Mouse (Mus musculus) erythroblast, adult 5-6 weeks (primary cell): ENCODE data around the gene Slc7a8. TPM values are rescaled to one million over a fixed set of nuclear protein-coding genes. Genes with fewer than 3 reads are reported as not detected.
A peak's percentile ranks its signal among the peaks of the same experiment; 100 is the strongest.
"Not testable (repeated sequence)": the region's sequence is repeated elsewhere in the genome, so short reads cannot be mapped to it uniquely, and the experiment has no call there.

Experiments
- ATAC-seq: replicated peaks from 2 replicates; pipeline ENCODE4 v1.8.0; 2016; ENCODE audit warnings: moderate number of reproducible peaks, mild to moderate bottlenecking, moderate TSS enrichment, inconsistent platforms; ENCODE audit not compliant: poor library complexity, low FRiP score, severe bottlenecking
- total RNA-seq, 2 experiments: library from RNA; stranded (forward) in 1 of 2; stranded (reverse) in 1 of 2; fragments of 150-400 nt in 1 of 2; fragments of 200-764, 138-1000 nt in 1 of 2; gene quantifications; 2 replicates each; pipeline versions ENCODE4 v1.2.3 to v1.2.4; 2015 to 2017; ENCODE audit warnings: low replicate concordance in 2 of 2

Gene Slc7a8
- total RNA-seq, 2 experiments from 2014 or later, result 1.8 to 10.8 TPM

DNA sequence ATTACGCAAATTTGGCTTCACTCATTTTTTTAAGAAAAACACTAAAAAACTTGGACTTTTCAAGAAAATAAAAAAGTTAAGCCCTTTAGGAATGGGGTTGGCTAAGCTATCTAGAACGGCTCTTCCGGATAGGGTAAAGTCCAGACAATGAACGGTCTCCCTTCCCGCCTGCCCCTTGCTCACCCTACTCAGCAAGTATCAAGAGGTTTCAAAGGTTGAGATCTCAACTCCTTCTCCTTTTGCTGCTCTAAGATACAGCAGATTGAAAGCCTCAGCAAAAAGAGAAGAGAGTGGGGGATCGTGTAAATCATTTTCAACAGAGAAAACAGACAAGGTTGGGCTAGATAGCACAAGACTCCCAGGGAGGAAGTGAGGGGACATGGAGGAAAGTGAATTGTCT is 1.2 kb upstream of the Slc7a8 start:
- no peak for ATAC-seq

DNA sequence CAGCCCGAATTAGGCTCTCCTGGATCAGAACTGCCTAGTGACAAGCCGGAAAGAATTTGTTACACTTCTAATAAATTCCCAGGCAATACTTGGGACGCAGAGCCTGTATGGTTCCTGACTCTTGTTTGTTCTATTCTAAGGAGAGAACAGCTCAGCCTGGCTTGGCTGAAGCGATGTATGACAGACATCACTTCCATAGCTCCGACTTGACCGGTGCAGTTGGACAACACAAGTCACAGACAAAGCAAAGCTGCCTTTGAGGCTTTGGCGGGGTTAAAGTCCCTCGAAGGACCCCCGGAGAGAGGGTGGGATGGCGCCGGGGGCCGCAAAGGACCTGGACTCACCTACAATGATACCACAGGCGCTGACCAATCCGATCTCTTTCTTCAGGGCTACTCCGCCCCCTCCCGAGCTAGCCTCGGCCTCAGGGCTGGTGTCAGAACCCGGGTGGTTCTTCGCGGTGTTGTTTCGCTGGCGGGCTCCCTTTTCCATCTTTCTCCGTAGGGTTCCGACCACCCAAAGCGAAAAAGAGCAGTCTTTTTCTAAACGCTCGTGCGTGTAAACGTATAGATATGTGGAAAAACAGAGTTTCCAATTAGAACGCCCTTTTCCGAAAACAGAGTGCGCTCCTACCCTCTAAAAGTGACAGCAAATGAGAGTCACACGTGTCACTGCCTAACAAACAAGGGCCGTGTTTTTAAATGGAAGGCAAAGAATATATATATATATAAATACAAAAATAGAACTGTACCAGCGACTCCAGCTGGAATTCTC is 723 bp downstream of the Slc7a8 start:
- no peak for ATAC-seq

DNA sequence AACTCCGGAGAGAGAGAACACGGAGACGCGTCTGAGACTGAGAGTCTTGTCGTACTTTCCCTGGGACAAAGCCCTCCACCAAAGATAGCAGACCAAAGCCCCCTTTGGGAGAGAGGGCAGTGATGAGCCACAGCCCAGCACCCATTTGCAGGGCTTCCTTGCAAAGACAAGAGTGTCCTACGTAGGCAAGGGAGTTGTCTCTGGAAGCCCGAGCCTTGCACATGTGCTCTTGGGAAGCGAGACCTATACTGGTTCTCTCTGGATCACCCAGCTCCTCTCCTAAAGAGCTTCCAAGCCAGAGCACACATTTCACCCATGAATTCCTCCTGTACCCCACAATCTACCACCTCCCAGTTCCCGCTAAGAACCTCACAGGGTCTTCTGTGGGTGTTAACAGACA is 1.7 kb downstream of the Slc7a8 start:
- ATAC-seq, result no peak

DNA sequence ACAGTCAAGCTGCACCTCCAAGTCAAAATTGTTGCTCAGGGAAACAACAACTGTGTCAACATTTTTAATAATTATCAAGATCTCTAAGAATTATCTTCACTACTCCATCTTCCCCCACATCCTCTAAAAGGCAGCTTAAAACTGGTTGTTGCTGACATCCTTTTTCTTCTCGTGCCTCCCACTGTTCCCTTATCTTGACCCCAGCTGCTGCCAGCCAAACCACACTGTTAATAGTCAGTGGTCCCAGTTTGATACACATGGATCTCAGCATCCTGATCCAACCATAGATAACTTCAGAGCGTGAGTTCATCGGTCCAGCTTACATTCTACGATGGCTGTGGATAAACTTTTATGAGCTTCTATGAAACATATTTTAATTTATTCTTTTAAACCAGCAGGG is 3.9 kb downstream of the Slc7a8 start:
- ATAC-seq, result no peak

DNA sequence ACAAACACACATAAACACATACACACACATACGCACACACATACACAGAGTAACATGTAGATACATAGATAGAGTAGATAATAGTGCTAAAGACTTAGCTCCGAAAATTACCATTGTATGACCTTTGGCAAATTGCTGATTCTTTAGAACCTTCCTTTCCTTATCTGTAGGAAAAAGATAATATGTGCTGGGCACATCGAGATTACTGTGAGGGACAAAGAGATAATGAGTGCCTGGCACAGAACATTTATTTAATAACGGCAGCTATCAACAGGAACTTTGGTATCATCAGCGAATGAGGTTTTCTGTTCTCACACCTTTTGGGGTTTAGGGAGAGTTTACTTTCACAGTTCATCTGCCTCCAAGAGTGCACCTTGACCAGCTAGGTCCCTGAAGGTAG is 5.0 kb downstream of the Slc7a8 start:
- no peak for ATAC-seq

DNA sequence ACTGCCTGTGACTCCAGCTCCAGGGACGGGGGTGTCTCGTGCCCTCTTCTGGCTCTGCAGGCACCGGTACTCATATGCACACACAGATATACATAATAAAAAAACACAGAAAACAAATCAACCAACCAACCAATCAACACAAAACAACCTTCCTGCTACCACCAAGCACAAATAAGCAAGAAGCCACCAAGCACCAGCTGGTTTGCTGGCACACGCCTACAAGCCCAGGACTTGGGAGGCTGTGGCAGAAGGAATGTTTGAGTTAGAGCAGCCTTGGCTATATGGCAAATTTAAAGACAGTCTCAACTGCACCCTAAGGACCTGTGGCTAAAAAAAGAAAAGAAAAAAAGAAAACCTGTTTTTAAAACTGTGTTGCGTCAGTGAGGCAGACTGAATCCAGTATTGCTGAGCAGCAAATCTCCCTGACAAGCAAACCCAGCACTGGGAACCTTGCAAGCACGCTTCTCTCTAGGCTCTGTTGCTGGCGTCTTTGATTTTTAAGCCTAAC is 6.2 kb downstream of the Slc7a8 start:
- no peak for ATAC-seq

DNA sequence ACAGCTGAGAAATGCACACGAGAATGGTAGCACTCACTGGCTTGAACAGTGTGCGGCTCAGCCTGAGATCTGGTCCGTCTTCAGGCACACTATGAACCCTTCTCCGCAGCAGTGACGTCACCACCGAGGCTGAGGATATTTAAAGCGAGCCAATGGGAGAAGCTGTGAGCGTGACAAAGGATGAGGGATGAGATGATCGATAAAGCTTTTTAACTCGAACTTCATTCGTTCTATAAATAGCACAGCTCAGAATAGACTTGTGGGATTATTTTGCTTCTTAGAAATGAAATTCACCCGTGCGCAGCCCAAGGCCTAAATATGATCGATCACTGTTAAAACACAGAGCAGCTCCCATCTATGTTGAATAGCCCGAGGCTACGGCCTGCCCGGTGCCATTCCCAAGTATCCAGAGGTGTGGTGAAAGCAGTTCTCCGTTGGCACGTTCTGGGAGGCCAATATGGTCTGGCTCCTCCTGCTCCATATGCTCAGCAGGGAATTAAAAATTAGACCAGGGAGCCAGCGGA is 9.4 kb downstream of the Slc7a8 start:
- ATAC-seq, result no peak

DNA sequence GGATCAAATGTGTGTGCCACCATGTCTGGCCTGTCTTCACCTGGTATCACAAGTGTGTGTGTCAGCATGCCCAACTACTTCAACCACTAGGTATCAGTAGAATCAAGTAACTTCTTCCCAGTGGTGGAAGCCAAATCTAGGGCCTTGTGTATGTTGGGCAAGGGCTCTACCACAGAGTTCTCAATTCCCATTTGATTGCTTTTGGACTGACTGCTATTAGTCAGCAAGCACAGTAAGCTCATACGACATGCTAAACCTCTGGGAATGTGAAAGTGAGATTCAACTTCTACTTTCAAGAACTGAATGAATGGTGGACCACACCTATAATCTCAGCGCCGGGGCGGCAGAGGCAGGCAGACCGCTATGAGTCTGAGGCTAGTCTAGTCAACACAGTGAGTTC is 11.4 kb downstream of the Slc7a8 start:
- ATAC-seq, result 0 out of 2 replicates have a peak, but pooled peaks have one; percentile 24

DNA sequence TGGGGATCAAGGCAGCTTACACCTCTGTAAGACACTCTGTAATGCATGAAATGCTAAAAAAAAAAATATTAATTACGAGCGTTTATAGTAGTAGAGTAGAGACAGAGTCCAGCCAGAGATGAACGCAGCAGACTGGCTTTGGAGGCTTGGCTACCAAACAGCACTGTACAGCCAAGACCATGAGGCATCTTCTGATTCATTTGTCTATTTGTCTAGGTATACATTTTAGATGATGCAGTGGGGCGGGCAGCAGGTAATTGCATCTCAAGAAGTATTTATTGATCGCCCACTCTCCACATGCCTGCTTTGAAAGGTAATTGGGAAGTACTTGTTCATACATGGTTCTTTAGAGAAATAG is 12.7 kb downstream of the Slc7a8 start:
- no peak for ATAC-seq

DNA sequence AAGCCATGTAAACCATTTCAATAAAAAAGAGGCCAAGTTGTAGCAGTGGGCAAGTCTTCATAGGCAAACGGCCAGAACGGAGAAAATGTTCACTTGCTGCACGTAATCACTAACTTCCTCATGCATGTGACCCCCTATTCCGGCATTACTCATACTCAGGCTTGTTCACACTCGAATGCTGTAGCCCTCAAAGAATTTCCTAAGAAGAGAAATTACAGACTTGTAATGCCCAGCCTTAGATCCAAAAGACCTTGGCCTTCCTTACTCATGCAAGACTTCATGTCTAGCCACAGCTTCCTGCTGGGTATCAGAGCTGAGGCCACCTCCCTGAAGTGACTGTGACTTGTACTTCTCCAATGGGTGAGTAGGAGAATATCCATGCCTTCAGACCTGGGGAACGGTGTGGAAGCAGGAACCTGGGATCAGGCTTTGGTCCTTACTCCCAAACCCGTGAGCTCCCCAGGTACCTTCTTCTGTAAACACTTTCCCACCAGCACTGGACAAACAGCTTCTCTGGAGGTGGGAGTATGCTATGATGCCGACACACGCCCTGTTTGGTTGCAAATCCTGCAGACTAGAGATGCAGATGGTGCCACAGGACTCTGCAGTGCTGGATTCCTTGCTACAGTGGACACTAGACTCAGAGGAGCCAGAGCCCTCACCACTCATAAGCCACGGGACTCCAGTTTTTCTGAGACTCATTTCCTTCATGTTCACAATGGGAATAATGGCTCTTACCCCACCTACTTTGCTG is 13.3 kb downstream of the Slc7a8 start:
- ATAC-seq, result no peak

DNA sequence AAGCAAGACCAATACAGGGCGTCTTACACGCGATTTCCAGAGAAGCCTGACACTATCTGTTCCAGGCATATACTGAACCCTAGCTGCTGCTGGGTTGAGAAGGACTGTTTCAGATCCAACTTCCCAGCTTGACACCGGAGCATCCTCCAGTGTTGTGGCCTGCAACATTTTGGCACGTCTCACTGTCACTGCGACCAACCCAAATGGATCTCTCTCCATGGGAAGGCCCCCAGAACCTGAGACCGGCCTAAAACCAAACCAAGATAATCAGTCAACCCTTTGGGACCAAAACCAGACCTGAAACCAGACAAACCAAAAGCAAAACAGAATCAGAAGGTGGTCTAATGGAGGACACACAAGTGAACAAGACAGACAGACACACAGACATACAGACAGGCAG is 14.8 kb downstream of the Slc7a8 start:
- not testable (repeated sequence) for ATAC-seq

DNA sequence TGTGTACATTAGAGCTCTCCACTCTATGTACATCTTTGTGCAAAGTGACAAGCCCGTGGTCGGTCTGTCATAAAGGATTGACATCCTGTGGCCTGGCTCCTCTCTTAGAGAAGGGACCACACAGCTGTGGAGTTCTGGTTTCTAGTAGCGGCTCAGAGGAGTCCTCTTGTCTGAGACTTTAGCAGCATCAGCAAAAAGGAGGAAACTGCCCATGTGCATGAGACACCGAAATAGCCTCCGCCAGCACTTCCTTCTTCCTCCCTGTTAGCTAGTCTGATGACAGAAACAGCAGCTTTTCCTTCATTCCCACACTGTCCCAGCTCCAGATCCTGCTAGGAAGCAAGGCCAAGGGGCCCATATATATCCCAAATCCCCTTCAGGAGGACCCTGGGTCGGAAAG is 25.4 kb downstream of the Slc7a8 start:
- 0 out of 2 replicates have a peak, but pooled peaks have one; percentile 15 for ATAC-seq

DNA sequence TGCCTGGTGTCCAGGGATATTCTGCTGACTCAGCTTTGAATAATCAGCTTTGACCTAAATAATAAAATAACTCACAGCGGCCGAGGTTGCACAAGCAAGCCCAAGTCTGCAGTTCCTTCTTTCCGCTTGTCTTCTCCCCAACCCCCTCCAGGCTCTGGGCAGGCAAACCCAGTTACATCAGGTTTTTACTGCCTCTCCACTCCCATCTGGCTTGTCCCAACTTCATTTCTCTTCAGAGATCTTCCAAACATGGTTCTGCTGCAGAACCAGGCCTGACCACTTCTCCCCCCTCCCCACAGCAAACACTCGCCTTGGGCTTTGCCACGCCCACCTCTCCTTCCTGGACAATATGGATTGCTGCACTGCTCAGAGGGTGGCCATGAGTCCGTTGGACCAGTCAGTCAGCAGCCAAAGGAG is 27.1 kb downstream of the Slc7a8 start:
- no peak for ATAC-seq

DNA sequence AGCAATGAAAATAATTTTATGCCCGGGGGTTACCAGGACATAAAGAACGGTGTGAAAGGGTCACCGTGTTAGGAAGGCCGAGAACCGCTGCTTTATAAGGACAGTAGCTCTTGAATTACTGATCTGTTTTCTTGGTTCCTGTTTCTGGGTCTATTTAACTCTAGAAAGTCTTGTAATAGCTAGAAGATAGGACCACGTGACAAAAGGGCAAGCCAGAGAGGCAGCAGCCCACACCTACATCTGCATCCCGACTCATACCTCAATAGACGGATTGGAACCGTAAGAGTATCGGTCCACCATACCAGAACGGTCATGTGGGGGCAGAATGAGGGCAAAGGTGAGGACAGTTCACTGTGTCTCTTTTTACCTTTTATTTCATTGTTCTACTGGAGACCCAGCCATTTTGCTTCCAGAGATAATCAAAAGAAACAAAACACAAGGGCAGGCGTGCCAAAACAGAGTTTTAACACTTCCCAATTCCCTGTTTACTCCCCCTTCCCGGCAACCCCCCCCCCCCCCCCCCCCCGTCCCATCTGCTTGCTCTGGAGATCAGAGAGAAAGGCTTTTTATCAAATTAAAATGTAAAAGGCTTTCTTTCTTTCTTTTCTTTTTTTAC is 27.7 kb downstream of the Slc7a8 start:
- no peak for ATAC-seq

DNA sequence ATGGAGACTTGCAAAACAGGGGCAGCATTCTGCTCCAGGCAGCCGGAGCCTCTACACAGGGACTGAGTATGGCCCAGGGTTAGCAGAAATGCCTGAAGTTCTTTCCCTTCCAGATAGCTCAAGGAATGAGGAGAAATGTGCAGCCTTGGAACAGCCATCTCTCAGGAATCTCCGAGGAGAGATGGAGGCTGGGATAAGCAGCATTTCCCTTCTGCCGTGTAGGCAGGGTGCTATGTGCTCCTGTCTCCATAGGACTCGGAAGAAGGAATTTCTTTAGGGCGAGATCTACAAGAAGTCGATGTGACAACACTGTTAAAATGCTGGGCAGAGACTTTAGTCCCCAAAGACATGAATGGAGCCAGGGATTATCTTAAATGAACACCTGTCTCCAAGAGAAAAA is 28.8 kb downstream of the Slc7a8 start:
- no peak for ATAC-seq

DNA sequence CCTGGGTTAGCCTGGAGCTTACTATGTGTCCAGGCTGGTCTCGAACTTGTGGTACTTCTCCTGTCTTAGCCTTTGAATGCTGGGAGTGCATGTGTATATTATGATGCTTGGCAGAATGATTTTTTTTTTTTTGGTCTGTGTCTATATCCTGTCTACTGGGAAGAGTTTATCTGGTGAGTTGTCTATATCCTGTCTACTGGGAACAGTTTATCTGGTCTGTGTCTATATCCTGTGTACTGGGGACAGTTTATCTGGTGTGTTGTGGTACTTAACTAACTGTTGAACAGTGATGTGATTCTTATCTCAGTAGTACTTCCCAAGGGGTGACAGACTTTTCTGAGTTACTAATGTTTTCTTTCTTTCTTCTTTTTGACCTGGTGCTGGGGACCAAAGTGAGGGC is 30.0 kb downstream of the Slc7a8 start:
- no peak for ATAC-seq

DNA sequence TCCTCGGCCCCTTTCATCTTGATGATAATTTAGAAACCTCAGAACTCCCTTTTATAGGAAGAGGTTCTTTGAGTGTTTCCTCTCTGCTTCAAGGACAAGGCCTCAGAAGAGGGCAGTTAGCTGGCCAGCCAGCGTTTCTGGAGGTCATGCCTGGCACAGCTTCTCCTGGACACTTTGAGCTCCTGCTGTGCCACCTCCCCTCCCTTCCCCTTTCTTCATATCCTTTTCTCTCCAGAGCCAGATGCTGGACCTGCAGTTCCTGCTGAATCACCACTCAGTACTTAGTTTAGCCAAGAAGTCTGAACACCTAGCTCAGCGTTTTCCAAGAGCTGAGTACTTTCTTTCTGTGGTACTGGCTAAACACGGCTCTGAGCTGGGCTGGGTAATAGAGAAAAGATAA is 32.5 kb downstream of the Slc7a8 start:
- no peak for ATAC-seq

DNA sequence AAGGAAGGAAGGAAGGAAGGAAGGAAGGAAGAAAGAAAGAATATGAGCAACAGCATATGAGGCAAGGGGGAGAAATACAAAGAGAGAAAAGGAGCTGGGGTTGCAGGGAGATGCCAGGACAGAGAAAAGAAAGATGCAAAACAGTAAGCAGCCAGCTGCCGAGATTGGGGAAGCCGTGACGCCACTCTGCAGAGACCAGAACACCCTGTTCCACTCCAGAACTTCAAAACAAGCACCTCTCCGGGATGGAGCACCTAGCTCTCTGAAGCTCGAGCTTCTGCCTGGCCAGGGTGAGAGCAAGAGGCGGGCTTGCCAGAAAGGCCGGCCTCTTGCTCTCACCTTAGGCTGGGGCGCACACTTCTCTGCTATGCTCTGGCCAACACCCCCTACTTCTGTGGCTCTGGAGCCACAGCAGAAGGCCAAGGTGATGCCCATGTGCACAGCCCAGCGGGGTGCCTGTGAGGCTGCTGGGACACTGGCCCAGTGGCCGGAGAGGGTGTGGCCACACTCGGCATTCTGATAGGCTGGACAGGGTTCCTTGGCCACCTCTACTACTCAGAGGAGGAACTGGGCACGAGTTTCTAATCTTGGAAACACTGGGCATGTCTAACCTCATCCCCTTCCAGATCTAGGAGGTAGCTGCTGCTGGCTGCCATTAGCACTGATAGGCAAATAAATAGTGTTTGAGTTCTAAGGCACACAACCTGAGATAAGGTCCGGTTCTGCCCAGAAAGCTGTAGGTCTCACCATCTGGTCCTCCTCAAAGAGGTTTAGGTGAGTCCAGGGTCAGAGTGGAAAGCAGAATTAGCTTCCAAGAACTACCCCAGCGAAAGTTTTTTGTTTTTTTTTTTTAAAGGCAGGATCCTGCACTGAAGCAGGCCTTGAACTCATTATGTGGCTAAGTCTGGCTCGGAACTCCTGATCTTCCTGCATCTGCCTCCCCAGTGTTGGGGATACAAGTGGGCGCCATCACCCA is 33.5 kb downstream of the Slc7a8 start:
- ATAC-seq, result no peak

DNA sequence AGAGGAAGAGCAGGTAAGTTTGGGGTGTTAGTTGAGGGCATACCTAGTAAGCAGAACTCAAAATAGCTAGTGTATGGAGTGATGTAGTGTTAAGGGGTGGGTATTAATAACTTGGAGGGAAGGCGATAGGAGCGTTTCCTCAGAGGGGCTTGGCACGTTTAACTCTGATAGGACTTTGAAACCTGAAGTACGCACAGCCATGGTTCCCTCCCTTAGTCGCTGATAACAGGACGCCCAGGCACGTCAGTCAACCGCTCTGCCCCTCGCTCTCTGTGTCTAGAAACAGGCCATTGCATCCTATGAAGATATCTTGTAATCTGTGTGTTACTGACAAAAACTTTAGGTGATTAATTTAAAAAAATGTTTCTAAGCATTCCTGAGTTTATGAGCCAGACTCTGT is 35.7 kb downstream of the Slc7a8 start:
- ATAC-seq, result no peak
